Mouse (Mus musculus): ENCODE data around the gene Actl10. TPM values are rescaled to one million over a fixed set of nuclear protein-coding genes. Genes with fewer than 3 reads are reported as not detected.
A peak's percentile ranks its signal among the peaks of the same experiment; 100 is the strongest.

The Actl10 gene
- polyA plus RNA-seq, 1 experiment from 2014 or later, result not detected

GRCm38 (mm10) chr2:154569836-154570286 lies 18.3 kb downstream of the Actl10 start, which contains the start of gene E2f1:
Gene E2f1 (minus strand): TSS chr2:154569892.
- Histone ChIP-seq H3K4me2 (ENCODE audit: low read depth, low read length) (peak within 1 kb of the TSS; percentile 79), H3K9ac (ENCODE audit: low read depth, low read length) (peak within 1 kb of the TSS; percentile 73), H3K4me1 (ENCODE audit: control insufficient read depth, low read depth, low read length) (peaks cover 50% of the 10 kb centered on the region), H3K27ac (ENCODE audit: low read length) (peak within 1 kb of the TSS; percentile 84), H3K4me3 (ENCODE audit: low read depth, low read length) (peak within 1 kb of the TSS; percentile 79), H3K27me3 (ENCODE audit: control insufficient read depth, insufficient read depth, low read depth, low read length) (no peaks in the 10 kb centered on the region), H3K9me3 (replicated peaks; ENCODE audit: control insufficient read depth, low read length) (no peaks in the 10 kb centered on the region), H3K36me3 (ENCODE audit: control insufficient read depth, insufficient read depth) (no peaks in the 10 kb centered on the region; the same call in 1 of the 2 replicates)
- 0% methylated on average over 44 of the region's 44 CpGs for WGBS (ENCODE audit: insufficient replicate concordance)
- peak; percentile 95 for ATAC-seq (ENCODE audit: low read depth)

GRCm38 (mm10) chr2:154570666-154571065 lies 19.1 kb downstream of the Actl10 start:
- Histone ChIP-seq H3K36me3 (ENCODE audit: control insufficient read depth, insufficient read depth) (no peaks in the 10 kb centered on the region; the same call in 1 of the 2 replicates), H3K9me3 (replicated peaks; ENCODE audit: control insufficient read depth, low read length) (no peaks in the 10 kb centered on the region), H3K4me1 (ENCODE audit: control insufficient read depth, low read depth, low read length) (peaks cover 42% of the 10 kb centered on the region), H3K27me3 (ENCODE audit: control insufficient read depth, insufficient read depth, low read depth, low read length) (no peaks in the 10 kb centered on the region), H3K27ac (ENCODE audit: low read length) (peak overlapping the region; percentile 57; the same call in 1 of the 2 replicates), H3K9ac (ENCODE audit: low read depth, low read length) (0 out of 2 replicates have a peak overlapping the region, but pooled peaks have one; percentile 17), H3K4me2 (ENCODE audit: low read depth, low read length) (peak overlapping the region; percentile 79), H3K4me3 (ENCODE audit: low read depth, low read length) (peak overlapping the region; percentile 79)
- WGBS (ENCODE audit: insufficient replicate concordance), result 46% methylated on average over 4 of the region's 4 CpGs
- no peak for ATAC-seq (ENCODE audit: low read depth)

GRCm38 (mm10) chr2:154571266-154571665 lies 19.7 kb downstream of the Actl10 start:
- WGBS (ENCODE audit: insufficient replicate concordance), result 47% methylated on average over 4 of the region's 4 CpGs

GRCm38 (mm10) chr2:154571976-154572375 lies 20.4 kb downstream of the Actl10 start:
- Histone ChIP-seq H3K9me3 (replicated peaks; ENCODE audit: control insufficient read depth, low read length) (no peaks in the 10 kb centered on the region), H3K36me3 (ENCODE audit: control insufficient read depth, insufficient read depth) (no peaks in the 10 kb centered on the region), H3K9ac (ENCODE audit: low read depth, low read length) (no peak overlapping the region), H3K4me1 (ENCODE audit: control insufficient read depth, low read depth, low read length) (peaks cover 32% of the 10 kb centered on the region), H3K27ac (ENCODE audit: low read length) (no peak overlapping the region), H3K27me3 (ENCODE audit: control insufficient read depth, insufficient read depth, low read depth, low read length) (no peaks in the 10 kb centered on the region), H3K4me3 (ENCODE audit: low read depth, low read length) (no peak overlapping the region), H3K4me2 (ENCODE audit: low read depth, low read length) (no peak overlapping the region)
- WGBS (ENCODE audit: insufficient replicate concordance), result 66% methylated on average over 8 of the region's 8 CpGs
- no peak for ATAC-seq (ENCODE audit: low read depth)

More at GRCm38 (mm10) chr2:154571266-154571665, 19.7 kb downstream of the Actl10 start:
- no peak overlapping the region for H3K4me2 ChIP-seq (ENCODE audit: low read depth, low read length)
- no peaks in the 10 kb centered on the region for H3K27me3 ChIP-seq (ENCODE audit: control insufficient read depth, insufficient read depth, low read depth, low read length)
- no peak overlapping the region for H3K27ac ChIP-seq (ENCODE audit: low read length)
- H3K4me1 ChIP-seq (ENCODE audit: control insufficient read depth, low read depth, low read length), result peaks cover 36% of the 10 kb centered on the region
- no peaks in the 10 kb centered on the region for H3K9me3 ChIP-seq (replicated peaks; ENCODE audit: control insufficient read depth, low read length)
- no peaks in the 10 kb centered on the region for H3K36me3 ChIP-seq (ENCODE audit: control insufficient read depth, insufficient read depth)
- ATAC-seq (ENCODE audit: low read depth), result no peak
- no peak overlapping the region for H3K9ac ChIP-seq (ENCODE audit: low read depth, low read length)
- H3K4me3 ChIP-seq (ENCODE audit: low read depth, low read length), result no peak overlapping the region

- Histone ChIP-seq H3K9me3 (replicated peaks; ENCODE audit: control insufficient read depth, low read length) (no peaks in the 10 kb centered on the region), H3K27me3 (ENCODE audit: control insufficient read depth, insufficient read depth, low read depth, low read length) (no peaks in the 10 kb centered on the region), H3K27ac (ENCODE audit: low read length) (no peak overlapping the region), H3K4me1 (ENCODE audit: control insufficient read depth, low read depth, low read length) (peaks cover 23% of the 10 kb centered on the region), H3K4me3 (ENCODE audit: low read depth, low read length) (no peak overlapping the region), H3K36me3 (ENCODE audit: control insufficient read depth, insufficient read depth) (no peaks in the 10 kb centered on the region), H3K4me2 (ENCODE audit: low read depth, low read length) (no peak overlapping the region), H3K9ac (ENCODE audit: low read depth, low read length) (no peak overlapping the region)
- WGBS (ENCODE audit: insufficient replicate concordance), result 78% methylated on average over 3 of the region's 3 CpGs
- no peak for ATAC-seq (ENCODE audit: low read depth)
Measured at GRCm38 (mm10) chr2:154572996-154573395, 21.4 kb downstream of the Actl10 start.

GRCm38 (mm10) chr2:154574271-154574670 lies 22.7 kb downstream of the Actl10 start:
- Histone ChIP-seq H3K4me1 (ENCODE audit: control insufficient read depth, low read depth, low read length) (peaks cover 14% of the 10 kb centered on the region), H3K9ac (ENCODE audit: low read depth, low read length) (no peak overlapping the region), H3K4me3 (ENCODE audit: low read depth, low read length) (no peak overlapping the region), H3K27ac (ENCODE audit: low read length) (peak overlapping the region; percentile 40; the same call in 1 of the 2 replicates), H3K36me3 (ENCODE audit: control insufficient read depth, insufficient read depth) (no peaks in the 10 kb centered on the region), H3K27me3 (ENCODE audit: control insufficient read depth, insufficient read depth, low read depth, low read length) (no peaks in the 10 kb centered on the region), H3K9me3 (replicated peaks; ENCODE audit: control insufficient read depth, low read length) (no peaks in the 10 kb centered on the region), H3K4me2 (ENCODE audit: low read depth, low read length) (no peak overlapping the region)
- no peak for ATAC-seq (ENCODE audit: low read depth)
- 52% methylated on average over 7 of the region's 7 CpGs for WGBS (ENCODE audit: insufficient replicate concordance)

- Histone ChIP-seq H3K4me3 (ENCODE audit: low read depth, low read length) (no peak overlapping the region), H3K4me1 (ENCODE audit: control insufficient read depth, low read depth, low read length) (no peaks in the 10 kb centered on the region), H3K27me3 (ENCODE audit: control insufficient read depth, insufficient read depth, low read depth, low read length) (no peaks in the 10 kb centered on the region), H3K9me3 (replicated peaks; ENCODE audit: control insufficient read depth, low read length) (no peaks in the 10 kb centered on the region), H3K9ac (ENCODE audit: low read depth, low read length) (no peak overlapping the region), H3K36me3 (ENCODE audit: control insufficient read depth, insufficient read depth) (no peaks in the 10 kb centered on the region), H3K4me2 (ENCODE audit: low read depth, low read length) (no peak overlapping the region), H3K27ac (ENCODE audit: low read length) (no peak overlapping the region)
- no peak for ATAC-seq (ENCODE audit: low read depth)
- WGBS (ENCODE audit: insufficient replicate concordance), result 62% methylated on average over 12 of the region's 12 CpGs
Measured at GRCm38 (mm10) chr2:154576876-154577743, 25.5 kb downstream of the Actl10 start.

- WGBS (ENCODE audit: insufficient replicate concordance), result 82% methylated on average over 6 of the region's 6 CpGs
- H3K4me3 ChIP-seq (ENCODE audit: low read depth, low read length), result no peak overlapping the region
- no peaks in the 10 kb centered on the region for H3K36me3 ChIP-seq (ENCODE audit: control insufficient read depth, insufficient read depth)
- no peak overlapping the region for H3K4me2 ChIP-seq (ENCODE audit: low read depth, low read length)
- H3K27me3 ChIP-seq (ENCODE audit: control insufficient read depth, insufficient read depth, low read depth, low read length), result no peaks in the 10 kb centered on the region
- H3K4me1 ChIP-seq (ENCODE audit: control insufficient read depth, low read depth, low read length), result no peaks in the 10 kb centered on the region
- H3K27ac ChIP-seq (ENCODE audit: low read length), result no peak overlapping the region
- ATAC-seq (ENCODE audit: low read depth), result no peak
- no peaks in the 10 kb centered on the region for H3K9me3 ChIP-seq (replicated peaks; ENCODE audit: control insufficient read depth, low read length)
- no peak overlapping the region for H3K9ac ChIP-seq (ENCODE audit: low read depth, low read length)
Measured at GRCm38 (mm10) chr2:154577744-154578067, 26.1 kb downstream of the Actl10 start.

GRCm38 (mm10) chr2:154580586-154580985 lies 29.0 kb downstream of the Actl10 start:
- Histone ChIP-seq H3K36me3 (ENCODE audit: control insufficient read depth, insufficient read depth) (no peaks in the 10 kb centered on the region), H3K4me1 (ENCODE audit: control insufficient read depth, low read depth, low read length) (peaks cover 12% of the 10 kb centered on the region), H3K4me3 (ENCODE audit: low read depth, low read length) (no peak overlapping the region), H3K27me3 (ENCODE audit: control insufficient read depth, insufficient read depth, low read depth, low read length) (no peaks in the 10 kb centered on the region), H3K9ac (ENCODE audit: low read depth, low read length) (no peak overlapping the region), H3K9me3 (replicated peaks; ENCODE audit: control insufficient read depth, low read length) (no peaks in the 10 kb centered on the region), H3K27ac (ENCODE audit: low read length) (no peak overlapping the region), H3K4me2 (ENCODE audit: low read depth, low read length) (no peak overlapping the region)
- WGBS (ENCODE audit: insufficient replicate concordance), result 81% methylated on average over 8 of the region's 8 CpGs
- ATAC-seq (ENCODE audit: low read depth), result no peak

All from liver, embryonic 16.5 days (tissue).